Mouse (Mus musculus): ENCODE data around the gene Ccdc81.

GRCm38 (mm10) chr7:89842404-89842715 lies 61.1 kb downstream of the Ccdc81 start:
- TF ChIP-seq CTCF (IDR thresholded peaks at IDR 0.05; ENCODE audit: low read depth) (no peak), EP300 (IDR thresholded peaks at IDR 0.05; ENCODE audit: low read depth) (no peak)

All from heart, postnatal 0 days (tissue).